Mouse (Mus musculus): ENCODE measurements at regions not wholly inside any gene's neighbourhood (a gene's known extent, or its start where the extent isn't known, plus 50 kb on each side); places are given as distances from the start of the nearest gene placed in this dataset.

DNA sequence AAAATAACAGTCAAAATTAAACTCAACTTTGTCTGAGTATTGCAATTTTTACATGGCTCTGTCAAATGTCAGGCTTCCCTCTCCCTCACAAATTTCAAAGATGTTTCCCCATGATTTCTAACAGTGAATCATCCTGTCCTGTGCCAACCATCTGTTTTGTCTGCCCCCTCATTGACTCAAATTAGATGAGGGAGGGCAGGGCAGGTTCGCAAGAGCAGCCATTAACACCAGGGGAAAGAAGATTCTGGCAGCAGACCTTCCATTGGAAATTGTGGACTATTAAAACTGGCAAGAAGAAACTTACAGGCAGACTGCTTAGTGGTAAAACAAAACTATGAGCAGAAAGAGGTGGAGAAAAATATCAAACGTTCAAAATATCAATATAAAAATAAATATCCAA lies 1277.0 kb upstream of the Zeb2 start:
- Histone ChIP-seq H3K27me3 (ENCODE audit: insufficient read depth, low read length) (no peaks in the 10 kb centered on the region), H3K4me1 (ENCODE audit: insufficient read depth) (no peaks in the 10 kb centered on the region), H3K4me2 (ENCODE audit: low read depth) (no peak overlapping the region), H3K27ac (ENCODE audit: low read depth, low read length) (no peak overlapping the region), H3K4me3 (ENCODE audit: low read depth, low read length) (no peak overlapping the region), H3K36me3 (ENCODE audit: insufficient read depth) (no peaks in the 10 kb centered on the region), H3K9ac (no peak overlapping the region), H3K9me3 (ENCODE audit: low read length) (no peaks in the 10 kb centered on the region)
- ATAC-seq (no peak), DNase-seq (peak; percentile 0)
- no peak for TF ChIP-seq CTCF (IDR thresholded peaks at IDR 0.05; ENCODE audit: low read depth)
- 59% methylated on average over 2 of the region's 2 CpGs for WGBS

DNA sequence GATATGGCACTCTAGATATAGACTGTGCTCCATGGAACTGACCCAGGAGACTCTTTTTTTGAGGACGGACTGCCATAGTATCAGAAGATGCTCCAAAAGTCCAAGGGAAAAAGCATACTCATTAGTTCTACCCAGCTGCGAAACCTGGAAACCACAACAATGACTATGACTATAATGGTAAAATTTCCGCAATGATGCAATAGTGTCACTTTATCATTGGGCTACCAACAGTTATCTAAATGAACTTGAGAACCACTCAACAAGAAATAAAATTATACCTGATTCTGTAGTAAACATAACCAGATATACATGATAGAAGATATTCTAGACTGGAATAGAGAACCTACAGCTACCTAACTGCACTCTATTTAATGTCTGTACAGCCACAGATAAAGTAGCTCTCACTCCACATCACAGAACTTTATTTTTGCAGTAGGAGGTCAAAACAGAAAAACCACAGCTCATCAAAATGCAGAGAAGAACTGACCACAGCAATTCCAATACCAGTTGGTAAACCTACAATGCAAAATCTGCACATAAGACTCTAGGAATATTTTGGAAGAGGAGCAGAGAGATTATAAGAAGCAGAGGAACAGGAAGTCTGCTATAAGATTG lies 1255.8 kb upstream of the Zeb2 start:
- H3K9ac ChIP-seq = no peak overlapping the region
- H3K27me3 ChIP-seq (ENCODE audit: insufficient read depth, low read length) = no peaks in the 10 kb centered on the region
- no peaks in the 10 kb centered on the region for H3K9me3 ChIP-seq (ENCODE audit: low read length)
- H3K4me1 ChIP-seq (ENCODE audit: insufficient read depth) = no peaks in the 10 kb centered on the region
- no peak for TF ChIP-seq CTCF (IDR thresholded peaks at IDR 0.05; ENCODE audit: low read depth)
- no peak overlapping the region for H3K27ac ChIP-seq (ENCODE audit: low read depth, low read length)
- no peak overlapping the region for H3K4me3 ChIP-seq (ENCODE audit: low read depth, low read length)
- H3K36me3 ChIP-seq (ENCODE audit: insufficient read depth) = no peaks in the 10 kb centered on the region
- H3K4me2 ChIP-seq (ENCODE audit: low read depth) = no peak overlapping the region
- DNase-seq (no peak), ATAC-seq (no peak)
- 94% methylated on average over 3 of the region's 3 CpGs for WGBS

DNA sequence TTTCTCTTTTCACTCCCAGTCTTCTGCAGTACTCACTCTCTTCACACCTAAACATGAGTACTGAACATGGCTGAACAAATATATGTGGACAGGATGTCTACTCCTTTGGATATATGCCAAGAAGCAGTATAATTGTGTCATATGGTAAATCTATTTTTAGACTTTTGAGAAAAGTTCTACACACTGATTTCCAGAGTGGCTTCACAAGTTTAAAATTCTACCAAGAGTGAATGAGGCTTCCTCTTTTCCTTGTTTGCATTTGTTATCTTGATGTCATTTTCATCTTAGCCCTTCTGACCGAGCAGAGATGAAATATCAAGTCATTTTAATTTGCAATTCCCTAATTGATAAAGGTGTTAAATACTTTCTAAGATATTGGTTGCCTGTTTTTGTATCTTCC lies 1254.6 kb upstream of the Zeb2 start:
- WGBS = 81% methylated on average over 1 of the region's 1 CpGs
- Histone ChIP-seq H3K27me3 (ENCODE audit: insufficient read depth, low read length) (no peaks in the 10 kb centered on the region), H3K9me3 (ENCODE audit: low read length) (no peaks in the 10 kb centered on the region), H3K36me3 (ENCODE audit: insufficient read depth) (no peaks in the 10 kb centered on the region), H3K4me1 (ENCODE audit: insufficient read depth) (no peaks in the 10 kb centered on the region), H3K9ac (no peak overlapping the region), H3K4me2 (ENCODE audit: low read depth) (no peak overlapping the region), H3K4me3 (ENCODE audit: low read depth, low read length) (no peak overlapping the region), H3K27ac (ENCODE audit: low read depth, low read length) (no peak overlapping the region)
- ATAC-seq = no peak
- DNase-seq = no peak
- TF ChIP-seq CTCF (IDR thresholded peaks at IDR 0.05; ENCODE audit: low read depth) = no peak

DNA sequence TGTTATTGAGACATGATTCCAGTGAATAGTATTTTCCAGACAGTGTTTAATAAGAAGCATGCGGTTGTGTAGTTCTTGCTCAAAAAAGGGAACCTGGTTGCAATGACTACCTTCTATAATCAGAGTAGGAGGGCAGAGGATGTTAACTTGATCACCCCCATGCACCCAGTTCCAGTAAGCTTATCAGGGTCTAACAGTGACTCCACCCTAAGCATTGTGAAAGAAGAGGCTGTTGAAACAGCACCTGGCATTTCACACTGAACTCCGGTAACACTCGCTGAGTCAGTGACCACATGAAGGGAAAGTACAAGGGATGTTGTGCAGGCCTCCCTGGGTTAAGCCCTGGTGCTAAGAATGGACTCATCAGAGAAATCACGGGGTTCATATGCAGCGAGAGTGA lies 1253.8 kb upstream of the Zeb2 start:
- ATAC-seq (no peak), DNase-seq (no peak)
- WGBS = 82% methylated on average over 5 of the region's 5 CpGs
- Histone ChIP-seq H3K9me3 (ENCODE audit: low read length) (no peaks in the 10 kb centered on the region), H3K27me3 (ENCODE audit: insufficient read depth, low read length) (no peaks in the 10 kb centered on the region), H3K4me2 (ENCODE audit: low read depth) (no peak overlapping the region), H3K36me3 (ENCODE audit: insufficient read depth) (no peaks in the 10 kb centered on the region), H3K27ac (ENCODE audit: low read depth, low read length) (no peak overlapping the region), H3K9ac (no peak overlapping the region), H3K4me1 (ENCODE audit: insufficient read depth) (no peaks in the 10 kb centered on the region), H3K4me3 (ENCODE audit: low read depth, low read length) (no peak overlapping the region)
- no peak for TF ChIP-seq CTCF (IDR thresholded peaks at IDR 0.05; ENCODE audit: low read depth)

DNA sequence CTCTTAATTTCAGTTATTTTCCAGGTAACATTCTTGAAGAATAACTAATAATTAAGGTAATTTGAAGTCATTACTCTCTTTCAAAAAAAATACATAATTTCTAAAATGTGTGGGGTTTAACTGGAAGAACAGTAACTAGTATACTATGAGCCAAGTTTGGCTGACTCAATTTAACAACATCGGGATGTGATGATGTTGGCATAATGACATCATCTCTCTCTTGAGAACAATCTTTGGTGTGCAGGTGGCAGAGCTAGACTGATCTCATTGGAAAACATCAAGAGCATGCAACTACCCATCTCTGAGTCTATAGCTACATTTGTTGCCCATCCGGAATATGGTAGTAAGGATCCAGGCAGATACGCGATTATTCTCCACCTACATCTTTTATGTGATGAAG lies 1251.7 kb upstream of the Zeb2 start:
- no peaks in the 10 kb centered on the region for H3K27me3 ChIP-seq (ENCODE audit: insufficient read depth, low read length)
- no peaks in the 10 kb centered on the region for H3K4me1 ChIP-seq (ENCODE audit: insufficient read depth)
- no peak overlapping the region for H3K4me2 ChIP-seq (ENCODE audit: low read depth)
- ATAC-seq (no peak), DNase-seq (no peak)
- WGBS = 93% methylated on average over 4 of the region's 4 CpGs
- TF ChIP-seq CTCF (IDR thresholded peaks at IDR 0.05; ENCODE audit: low read depth) = no peak
- no peak overlapping the region for H3K9ac ChIP-seq
- no peaks in the 10 kb centered on the region for H3K36me3 ChIP-seq (ENCODE audit: insufficient read depth)
- no peak overlapping the region for H3K27ac ChIP-seq (ENCODE audit: low read depth, low read length)
- H3K4me3 ChIP-seq (ENCODE audit: low read depth, low read length) = no peak overlapping the region
- no peaks in the 10 kb centered on the region for H3K9me3 ChIP-seq (ENCODE audit: low read length)

DNA sequence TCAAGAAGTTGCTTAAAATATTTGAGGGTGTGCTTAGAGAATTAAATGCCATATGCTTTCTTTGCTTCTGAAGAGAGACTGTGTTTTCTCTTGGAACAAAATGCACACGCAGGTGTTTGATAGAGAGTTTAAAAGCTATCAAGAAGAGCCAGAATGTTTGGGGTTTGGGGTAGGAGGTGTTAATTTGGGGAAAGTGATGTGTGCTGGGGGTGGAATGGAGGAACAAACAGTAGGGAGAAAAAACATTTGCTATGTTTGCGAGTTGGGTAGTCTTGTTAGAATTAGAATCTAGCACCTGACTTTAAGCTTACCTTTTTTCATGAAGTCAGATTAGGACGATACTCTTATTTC lies 1248.9 kb upstream of the Zeb2 start:
- DNase-seq (peak; percentile 5), ATAC-seq (no peak)
- Histone ChIP-seq H3K27me3 (ENCODE audit: insufficient read depth, low read length) (no peaks in the 10 kb centered on the region), H3K4me1 (ENCODE audit: insufficient read depth) (no peaks in the 10 kb centered on the region), H3K9ac (no peak overlapping the region), H3K4me2 (ENCODE audit: low read depth) (no peak overlapping the region), H3K4me3 (ENCODE audit: low read depth, low read length) (no peak overlapping the region), H3K27ac (ENCODE audit: low read depth, low read length) (no peak overlapping the region), H3K9me3 (ENCODE audit: low read length) (no peaks in the 10 kb centered on the region), H3K36me3 (ENCODE audit: insufficient read depth) (no peaks in the 10 kb centered on the region)
- TF ChIP-seq CTCF (IDR thresholded peaks at IDR 0.05; ENCODE audit: low read depth) = no peak
- WGBS = 74% methylated on average over 3 of the region's 3 CpGs

DNA sequence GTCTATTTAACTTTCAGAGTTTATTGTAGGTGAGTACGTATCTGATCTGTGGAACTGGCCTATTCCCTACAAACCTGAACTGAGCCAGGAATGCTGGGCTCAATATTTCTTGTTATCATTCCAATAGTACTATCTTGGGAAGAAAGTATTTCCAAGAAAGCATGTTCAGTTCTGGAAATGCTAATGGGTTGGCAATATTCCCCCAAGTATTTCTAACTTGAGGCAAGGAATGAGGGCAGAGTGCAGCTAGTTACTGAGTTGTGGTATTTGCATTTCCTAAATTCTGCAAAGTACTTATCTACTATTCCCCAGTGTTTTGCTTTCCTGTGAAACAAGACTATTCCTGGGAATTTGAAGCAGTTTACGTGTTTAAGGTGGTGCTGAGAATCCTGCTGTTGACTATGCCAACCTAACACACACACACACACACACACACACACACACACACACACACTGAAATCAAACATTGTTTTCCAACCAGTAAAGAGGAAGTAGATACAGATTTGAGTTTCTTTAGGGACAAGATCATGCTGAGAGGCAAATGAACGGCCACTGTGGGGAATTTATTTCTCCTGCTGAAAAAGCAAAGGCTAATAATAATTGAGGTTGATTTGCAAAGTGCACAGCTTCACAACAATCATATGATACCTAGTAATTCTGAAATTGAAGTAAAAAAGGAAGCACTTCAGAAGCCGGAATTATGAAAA lies 1248.4 kb upstream of the Zeb2 start:
- no peak for ATAC-seq
- H3K27me3 ChIP-seq (ENCODE audit: insufficient read depth, low read length) = no peaks in the 10 kb centered on the region

More for the DNA sequence above, 1248.4 kb upstream of the Zeb2 start:
- Histone ChIP-seq H3K9ac (no peak overlapping the region), H3K4me2 (ENCODE audit: low read depth) (no peak overlapping the region), H3K36me3 (ENCODE audit: insufficient read depth) (no peaks in the 10 kb centered on the region), H3K27ac (ENCODE audit: low read depth, low read length) (no peak overlapping the region), H3K4me1 (ENCODE audit: insufficient read depth) (no peaks in the 10 kb centered on the region), H3K9me3 (ENCODE audit: low read length) (no peaks in the 10 kb centered on the region), H3K4me3 (ENCODE audit: low read depth, low read length) (no peak overlapping the region)
- TF ChIP-seq CTCF (IDR thresholded peaks at IDR 0.05; ENCODE audit: low read depth) = no peak
- DNase-seq = peak; percentile 2
- 70% methylated on average over 4 of the region's 4 CpGs for WGBS

Measured in forebrain, postnatal 0 days (tissue).